Mouse (Mus musculus): Measurements from ENCODE around the gene Slc51a. TPM values are rescaled to one million over a fixed set of nuclear protein-coding genes. Genes with fewer than 3 reads are reported as not detected.

The Slc51a gene
- total RNA-seq, 2 experiments from 2014 or later: not detected

DNA sequence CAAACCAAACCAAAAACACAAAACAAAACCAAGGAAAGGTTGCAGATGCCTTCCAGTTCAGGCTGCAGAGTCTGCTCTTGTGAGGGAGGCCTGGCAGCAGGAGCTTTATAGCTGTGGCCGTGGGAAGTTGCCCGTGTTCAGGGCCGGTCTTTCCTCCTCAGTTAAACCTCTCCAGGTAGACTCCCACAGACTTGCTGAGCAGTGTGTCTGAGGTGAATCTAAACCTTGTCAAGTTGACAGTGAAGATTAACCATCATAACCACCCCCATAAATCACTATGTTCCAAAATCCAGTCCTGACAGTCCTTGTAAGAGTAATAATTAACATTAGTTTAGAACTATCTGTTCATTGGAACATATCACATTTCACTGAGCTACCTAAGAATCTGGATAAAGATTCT, 60.2 kb downstream of the Slc51a start:
- no peak for DNase-seq

Other genes starting within 250 kb of the Slc51a start
- gene Fbxo45, start 240.7 kb downstream of the Slc51a start, total RNA-seq (2021): 10 to 100 TPM; 48.4 to 50.1 TPM
- 10 to 100 TPM; 13.0 to 13.1 TPM for gene Wdr53, start 240.7 kb downstream of the Slc51a start, total RNA-seq (2021)
- gene Smco1, start 216.4 kb downstream of the Slc51a start, total RNA-seq (2021): under 1 TPM in 1 of 2 experiments, not detected in 1; 0.28 TPM
- gene Rnf168, start 210.4 kb downstream of the Slc51a start, total RNA-seq (2021): 10 to 100 TPM; 24.5 to 26.2 TPM
- 10 to 100 TPM; 46.9 to 50.7 TPM for gene Ubxn7, start 155.6 kb downstream of the Slc51a start, total RNA-seq (2021)
- under 1 TPM in 1 of 2 experiments, not detected in 1; 0.27 TPM for gene Tm4sf19, start 87.4 kb downstream of the Slc51a start, total RNA-seq (2021)
- gene Tctex1d2, start 68.2 kb downstream of the Slc51a start, total RNA-seq (2021): 10 to 100 TPM; 12.0 to 13.2 TPM
- 10 to 100 TPM; 35.0 to 38.6 TPM for gene Pcyt1a, start 57.0 kb downstream of the Slc51a start, total RNA-seq (2021)
- not detected for gene Zdhhc19, start 8.4 kb upstream of the Slc51a start, total RNA-seq (2021)
- 10 to 100 TPM; 55.9 to 62.1 TPM for gene Tfrc, start 121.0 kb upstream of the Slc51a start, total RNA-seq (2021)
- 100 to 1,000 TPM; 189 to 197 TPM for gene Tnk2, start 156.0 kb upstream of the Slc51a start, total RNA-seq (2021)
- not detected for gene Muc4, start 248.0 kb upstream of the Slc51a start, total RNA-seq (2021)

Data from layer of hippocampus, postnatal 36 days (tissue).